Mouse (Mus musculus): ENCODE data around the gene Lrmda.

Gene Lrmda

GRCm38 (mm10) chr14:22046262-22046856, 26.8 kb downstream of the Lrmda start:
- DNase-seq: no peak

GRCm38 (mm10) chr14:22048068-22048899, 28.8 kb downstream of the Lrmda start:
- no peak for DNase-seq

GRCm38 (mm10) chr14:22048900-22049199, 29.3 kb downstream of the Lrmda start:
- DNase-seq: no peak

GRCm38 (mm10) chr14:22049282-22049681, 29.8 kb downstream of the Lrmda start:
- DNase-seq: no peak

DNA sequence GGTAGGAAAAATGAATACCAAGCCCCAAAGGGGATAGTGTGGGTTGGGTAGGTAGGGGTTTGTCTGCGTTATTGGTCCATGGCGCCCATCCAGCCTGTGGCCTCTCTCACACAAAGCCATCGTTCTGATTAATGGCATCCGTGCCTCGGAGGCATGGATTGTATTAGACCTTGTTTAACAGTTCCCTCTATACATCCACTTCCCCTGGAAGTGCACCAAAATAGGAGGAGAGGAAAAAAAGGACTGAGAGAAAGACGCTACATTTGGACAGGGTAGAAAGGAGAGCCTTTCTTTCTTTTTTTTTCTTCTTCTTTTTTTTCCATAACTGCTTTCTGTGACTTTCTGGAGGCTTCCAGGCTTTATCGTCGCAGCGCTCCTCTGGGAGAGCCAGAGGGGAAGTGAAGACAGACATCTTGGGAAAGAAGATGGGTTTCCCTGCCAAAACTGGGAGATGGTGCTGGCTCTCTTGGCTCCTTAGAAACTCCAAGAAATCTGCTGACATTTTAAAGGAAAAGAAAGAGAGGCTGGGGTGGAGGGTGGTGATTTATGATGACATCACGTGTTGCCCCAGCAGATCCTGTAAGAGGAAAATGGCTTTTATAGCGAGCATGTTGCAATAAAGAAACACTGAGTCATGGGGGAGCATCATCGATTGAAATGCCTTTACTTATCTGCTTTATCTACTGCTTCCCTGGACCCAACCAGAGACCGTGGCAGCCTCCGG, 32.6 kb downstream of the Lrmda start:
- DNase-seq: peak in 1 of 2 experiments; percentile 23

GRCm38 (mm10) chr14:22055630-22056029, 36.1 kb downstream of the Lrmda start:
- peak in 1 of 2 experiments; percentile 18 for DNase-seq

GRCm38 (mm10) chr14:22056246-22056645, 36.7 kb downstream of the Lrmda start:
- no peak for DNase-seq

- DNase-seq: no peak
Measured at GRCm38 (mm10) chr14:22058729-22059128, 39.2 kb downstream of the Lrmda start.

- peak in 1 of 2 experiments; percentile 15 for DNase-seq
Measured at GRCm38 (mm10) chr14:22059348-22059861, 39.9 kb downstream of the Lrmda start.

DNA sequence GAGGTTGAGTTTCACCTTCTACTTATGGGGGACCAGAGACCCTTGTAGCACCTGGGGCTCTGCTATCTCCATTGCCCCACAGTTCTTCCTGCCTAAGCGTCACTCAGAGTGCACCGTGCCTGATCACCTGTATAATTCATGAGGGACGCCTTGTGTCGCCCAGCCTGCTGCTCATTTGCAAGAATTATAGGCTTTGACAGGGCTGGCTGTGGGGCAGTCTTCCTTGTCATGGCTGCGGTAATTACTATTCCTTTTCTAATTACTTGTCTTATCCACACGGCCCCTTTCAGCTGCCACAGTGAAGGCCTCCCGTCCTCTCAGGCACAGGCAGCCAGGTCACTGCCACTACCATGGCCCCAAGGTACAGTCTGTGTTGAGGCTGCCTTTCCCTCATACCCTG, 41.3 kb downstream of the Lrmda start:
- DNase-seq: no peak

GRCm38 (mm10) chr14:22062117-22062855, 42.8 kb downstream of the Lrmda start:
- DNase-seq: no peak

DNA sequence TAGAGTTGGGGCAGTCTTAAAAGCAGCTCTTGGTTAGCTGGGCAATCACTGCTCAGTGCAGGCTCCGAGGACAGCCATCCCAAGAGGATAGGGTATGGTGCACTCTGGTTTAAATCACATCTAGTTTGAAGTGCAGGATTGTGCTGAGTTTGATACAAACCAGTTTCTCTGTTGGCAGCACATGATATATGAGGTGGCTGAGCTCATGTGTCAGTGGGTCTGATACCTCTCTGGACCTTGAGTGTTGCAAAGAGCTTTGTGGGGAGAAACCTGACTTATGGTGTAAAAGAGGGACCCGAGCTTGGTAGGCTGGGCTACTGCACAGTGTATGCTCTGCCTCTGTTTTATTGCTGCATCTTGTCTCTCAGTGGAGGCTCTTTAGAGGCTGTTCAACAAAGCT, 49.7 kb downstream of the Lrmda start:
- DNase-seq: no peak

- no peak for DNase-seq
Measured at GRCm38 (mm10) chr14:22073385-22073784, 53.9 kb downstream of the Lrmda start.

GRCm38 (mm10) chr14:22074229-22074628, 54.7 kb downstream of the Lrmda start:
- no peak for DNase-seq

DNA sequence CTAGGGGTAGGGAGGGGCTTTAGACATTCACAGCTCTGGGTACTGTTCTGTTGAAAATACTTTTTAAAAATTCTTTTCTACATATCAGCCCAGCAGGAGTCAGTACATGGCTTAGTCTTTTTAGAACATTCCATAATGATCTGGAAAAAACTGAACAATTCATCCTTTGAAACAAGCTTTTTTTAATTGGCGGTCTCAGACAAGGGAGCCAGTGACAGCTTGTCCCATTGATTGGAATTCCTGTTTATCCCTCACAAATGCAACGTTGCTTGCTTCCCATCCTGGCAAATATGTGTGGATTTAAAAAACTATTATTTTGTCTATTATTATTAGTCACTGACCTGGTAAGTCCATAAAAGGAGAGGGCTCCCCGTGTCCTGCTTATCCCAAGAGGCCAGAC, 64.4 kb downstream of the Lrmda start:
- no peak for DNase-seq

GRCm38 (mm10) chr14:22085411-22085810, 65.9 kb downstream of the Lrmda start:
- no peak for DNase-seq

DNA sequence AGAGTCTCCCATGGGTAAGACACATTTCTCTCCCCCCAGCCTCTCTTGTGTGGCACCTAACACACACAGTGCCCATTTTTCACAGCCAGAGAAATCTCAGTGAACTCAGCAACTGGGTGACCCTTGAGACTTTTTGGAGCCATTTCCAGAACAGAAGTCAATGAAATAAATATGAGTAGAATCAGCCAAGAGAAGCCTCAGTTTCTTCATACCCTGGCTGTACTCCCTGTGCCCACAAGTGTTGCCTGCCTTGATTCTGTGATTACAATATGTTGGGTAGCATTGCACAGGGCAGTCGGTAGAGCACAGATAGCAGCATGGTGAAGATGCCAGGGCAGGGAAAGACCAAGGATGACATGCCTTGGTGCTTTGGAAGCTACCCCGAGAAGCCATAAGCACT, 69.1 kb downstream of the Lrmda start:
- DNase-seq: no peak

DNA sequence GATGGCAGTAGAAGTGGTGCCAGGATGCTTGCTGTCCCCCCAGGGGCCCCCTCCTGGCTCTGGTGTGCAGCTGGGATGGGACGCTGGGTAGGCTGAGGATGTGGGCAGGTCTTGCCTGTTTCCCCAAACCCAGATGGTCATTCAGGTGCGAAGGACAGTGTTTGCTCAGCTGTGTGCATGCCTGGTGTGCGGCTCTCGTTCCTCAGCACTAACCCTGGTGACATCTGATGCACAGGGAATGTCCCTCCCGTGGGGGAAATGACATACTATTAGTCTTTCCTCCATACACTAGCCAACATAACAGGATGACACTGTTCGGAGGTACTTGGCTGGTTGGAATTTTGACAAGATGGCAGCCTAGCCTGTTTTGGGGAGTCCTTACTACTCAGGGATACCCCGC, 69.8 kb downstream of the Lrmda start:
- no peak for DNase-seq

DNA sequence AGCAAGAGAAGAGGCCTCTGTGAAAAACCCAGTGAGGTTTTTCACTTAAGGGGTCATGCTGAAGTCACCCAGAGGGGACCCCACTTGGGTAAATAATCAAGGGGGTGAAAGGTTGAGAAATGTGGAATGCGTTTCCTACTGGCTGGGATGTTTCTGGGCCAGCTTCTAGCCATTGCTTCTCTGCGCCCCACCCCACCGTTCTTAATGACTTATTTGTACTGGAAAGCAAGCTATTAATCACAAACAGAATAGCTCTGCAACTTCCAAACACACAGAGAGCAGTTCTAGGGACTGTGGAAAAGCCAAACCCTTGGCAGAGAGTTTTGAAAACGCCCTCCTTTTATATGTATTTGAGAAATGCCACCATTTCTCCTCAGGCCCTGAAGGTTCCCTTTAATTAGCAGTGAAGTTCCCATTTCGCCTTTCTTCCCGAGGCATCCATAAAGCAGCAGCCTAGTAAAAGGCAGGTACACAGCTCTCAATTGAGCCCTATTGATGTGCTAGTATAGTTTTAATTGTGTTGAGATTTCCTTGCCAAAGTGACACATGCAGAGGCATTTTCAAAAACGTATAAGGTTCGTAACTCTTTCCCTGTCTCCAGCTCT, 70.5 kb downstream of the Lrmda start:
- DNase-seq: peak; percentile 17 to 19

DNA sequence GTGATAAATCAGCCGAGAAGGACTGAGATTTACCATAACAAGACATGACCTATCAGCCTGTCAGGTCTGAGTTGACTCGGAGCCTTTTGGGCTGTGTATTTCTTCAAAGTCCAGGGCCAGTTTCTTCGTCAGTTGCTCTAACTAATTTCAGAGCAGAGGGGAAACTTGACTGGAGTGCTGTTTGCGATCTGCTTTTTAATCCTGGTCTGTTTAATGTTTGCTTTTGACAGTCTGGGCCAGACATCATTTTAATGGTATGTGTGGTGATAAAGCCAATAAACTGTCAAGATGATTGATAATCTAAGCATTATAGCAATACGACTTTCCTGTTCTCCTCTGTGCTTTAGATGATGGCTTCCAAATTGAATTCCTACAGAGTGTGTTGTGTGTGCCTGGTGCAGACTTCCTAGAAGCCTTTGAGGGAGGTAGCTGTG, 71.3 kb downstream of the Lrmda start:
- DNase-seq: no peak

DNA sequence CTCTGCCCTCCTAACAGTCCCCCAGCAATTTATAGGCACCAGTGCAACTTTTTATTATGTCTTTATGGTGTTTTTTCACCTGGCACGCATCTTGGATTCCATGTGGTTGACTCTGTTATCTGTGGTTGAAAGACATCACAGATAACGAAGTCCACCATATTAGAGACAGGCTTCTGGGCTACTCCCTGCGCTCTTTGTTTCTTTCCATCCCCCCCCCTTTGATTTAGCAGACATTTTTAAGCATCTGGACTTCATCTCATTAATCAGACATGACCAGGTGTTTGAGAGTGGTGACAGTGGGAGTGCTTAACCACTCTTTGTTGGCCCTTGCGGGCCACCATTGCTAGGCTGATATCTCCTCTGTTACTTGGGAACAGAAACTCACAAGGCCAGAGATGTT, 71.8 kb downstream of the Lrmda start:
- DNase-seq: no peak

- DNase-seq: no peak
Measured at GRCm38 (mm10) chr14:22093124-22093523, 73.6 kb downstream of the Lrmda start.
